Mouse (Mus musculus) spleen, adult 2 months (tissue): ENCODE data around the gene Dkk2. TPM values are rescaled to one million over a fixed set of nuclear protein-coding genes. Genes with fewer than 3 reads are reported as not detected.

ENCODE experiments used
- DNase-seq, 2 experiments: peaks; one replicate each; pipeline versions ENCODE4 v3.0.0 to v3.0.0-alpha.2; 2012 to 2021; ENCODE audit warnings: low spot score in 2 of 2, low read depth in 1 of 2
- H3K27ac ChIP-seq: fragments of 200-500 bp; 2 replicates; pipeline ENCODE4 v1.5.1; 2012; ENCODE audit warnings: low read length, inconsistent platforms; ENCODE audit not compliant: insufficient read depth
- H3K27me3 ChIP-seq: fragments of 200-500 bp; 2 replicates; pipeline ENCODE4 v1.6.1; 2012; ENCODE audit warnings: mild to moderate bottlenecking, moderate library complexity, low read length, inconsistent platforms; ENCODE audit not compliant: control insufficient read depth, insufficient read depth
- H3K36me3 ChIP-seq: fragments of 200-500 bp; 2 replicates; pipeline ENCODE4 v1.6.1; 2012; ENCODE audit warnings: mild to moderate bottlenecking, low read length, inconsistent platforms; ENCODE audit not compliant: control insufficient read depth, insufficient read depth
- H3K4me1 ChIP-seq: fragments of 200-500 bp; 2 replicates; pipeline ENCODE4 v1.6.1; 2011; ENCODE audit warnings: inconsistent platforms; ENCODE audit not compliant: control insufficient read depth, insufficient read depth, insufficient read length
- H3K4me3 ChIP-seq: fragments of 200-500 bp; 2 replicates; pipeline ENCODE4 v1.5.1; 2011; ENCODE audit warnings: mild to moderate bottlenecking, inconsistent platforms; ENCODE audit not compliant: insufficient read depth, insufficient read length; ENCODE audit errors: extremely low read depth
- CTCF ChIP-seq: fragments of 200-500 bp; IDR thresholded peaks from 2 replicates; pipeline ENCODE4 v1.5.1; 2011; ENCODE audit warnings: mild to moderate bottlenecking, inconsistent platforms; ENCODE audit not compliant: insufficient read depth, insufficient read length, insufficient replicate concordance; ENCODE audit errors: extremely low read depth
- POLR2A ChIP-seq: fragments of 200-500 bp; IDR thresholded peaks from 2 replicates; pipeline ENCODE4 v1.6.1; 2011; ENCODE audit warnings: low read depth, low read length, inconsistent platforms
- WGBS: fragments of 180-500 bp; shearing (Covaris S2); methylation state at CpG from one replicate; pipeline ENCODE4 v1.1.7; 2018; 5-methylcytosine and 5-hydroxymethylcytosine counted together
- polyA plus RNA-seq: library from polyadenylated mRNA; depleted of rRNA; stranded (reverse); fragments of >200 nt; gene quantifications from 2 replicates; pipeline ENCODE4 v1.2.3, GENCODE M21; 2012

The Dkk2 gene
- polyA plus RNA-seq, 1 experiment, result 0.16 TPM

DNA sequence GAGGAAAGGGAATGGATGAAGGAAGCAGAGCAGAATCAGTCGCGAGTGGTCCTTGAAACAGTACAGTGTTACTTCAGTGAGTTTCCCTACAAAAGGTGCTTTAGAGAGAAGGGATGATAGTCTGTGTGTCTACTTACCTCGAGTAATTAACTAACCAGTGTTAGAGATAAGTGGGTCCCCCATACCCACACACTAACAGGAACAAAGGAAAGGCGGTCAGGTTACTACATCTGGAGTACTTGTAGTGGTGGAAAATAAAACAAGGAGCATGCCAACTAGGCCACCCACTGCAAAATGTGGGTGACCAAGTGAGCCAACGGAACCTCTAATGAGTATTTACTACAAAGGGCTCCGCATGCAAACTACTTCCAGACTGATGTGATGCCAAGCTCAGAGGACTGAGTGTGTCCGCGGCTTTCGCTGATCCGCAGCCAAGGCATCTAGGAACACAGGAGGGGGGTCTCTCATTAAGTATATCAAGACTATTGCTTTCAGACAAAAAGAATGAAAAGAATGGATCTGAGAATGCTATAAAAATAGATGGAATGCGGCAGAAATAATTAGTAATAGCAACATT, 52.8 kb downstream of the Dkk2 start:
- WGBS, result 87% methylated on average over 11 of the region's 11 CpGs
- no peak for DNase-seq
- no peak for TF ChIP-seq POLR2A
- TF ChIP-seq CTCF, result no peak

DNA sequence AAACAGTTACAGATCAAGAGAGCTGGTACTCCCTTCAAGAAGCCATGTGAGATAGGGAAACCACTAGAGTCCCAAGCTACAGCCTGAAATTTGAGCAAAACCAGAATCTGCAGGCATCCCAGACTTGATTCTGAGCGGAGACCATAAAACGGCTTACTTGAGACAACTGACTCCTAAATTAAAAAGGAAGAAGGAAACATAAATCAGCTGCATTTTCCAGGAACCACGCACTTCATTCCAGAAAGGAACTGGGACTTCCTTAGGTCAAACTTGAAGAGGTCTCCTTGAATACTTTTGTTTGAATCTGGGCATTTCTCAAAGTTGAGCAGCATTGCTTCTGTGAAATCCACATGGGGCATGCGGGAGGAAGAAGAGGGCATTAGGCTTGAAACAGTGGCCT, 55.9 kb downstream of the Dkk2 start:
- DNase-seq, result no peak

More for the DNA sequence above, 52.8 kb downstream of the Dkk2 start:
- Histone ChIP-seq H3K27ac (no peak overlapping the region), H3K4me1 (no peaks in the 10 kb centered on the region), H3K4me3 (no peak overlapping the region), H3K36me3 (no peaks in the 10 kb centered on the region), H3K27me3 (no peaks in the 10 kb centered on the region)

DNA sequence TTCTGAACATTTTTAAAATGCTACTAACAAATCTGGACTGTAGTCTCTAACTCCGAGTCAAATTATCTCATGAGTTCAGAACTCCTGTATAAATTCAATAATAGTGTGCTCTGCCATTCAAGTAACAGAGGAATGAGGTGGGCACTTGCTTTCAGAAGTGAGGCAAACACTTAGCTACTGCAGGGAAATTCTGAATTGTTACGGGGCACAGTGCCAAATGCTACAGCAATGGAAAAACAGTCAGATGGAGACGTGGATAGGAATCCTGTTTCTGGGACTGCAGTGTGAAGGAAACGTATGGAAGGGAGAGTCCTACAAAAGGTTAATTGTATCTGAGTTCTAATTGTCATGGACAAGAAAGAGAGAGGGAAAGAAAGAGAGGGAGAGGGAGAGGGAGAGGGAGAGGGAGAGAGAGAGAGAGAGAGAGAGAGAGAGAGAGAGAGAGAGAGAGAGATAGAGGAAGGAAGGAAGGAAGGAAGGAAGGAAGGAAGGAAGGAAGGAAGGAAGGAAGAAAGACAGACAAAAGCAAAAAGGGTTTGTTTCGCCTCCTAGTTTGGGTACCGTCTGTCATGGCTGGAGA, 64.4 kb downstream of the Dkk2 start:
- 80% methylated on average over 6 of the region's 6 CpGs for WGBS
- H3K4me3 ChIP-seq, result no peak overlapping the region
- H3K4me1 ChIP-seq, result no peaks in the 10 kb centered on the region
- TF ChIP-seq CTCF (no peak), POLR2A (no peak)
- H3K27ac ChIP-seq, result no peak overlapping the region
- no peaks in the 10 kb centered on the region for H3K27me3 ChIP-seq
- no peaks in the 10 kb centered on the region for H3K36me3 ChIP-seq
- no peak for DNase-seq

More for the DNA sequence above, 55.9 kb downstream of the Dkk2 start:
- Histone ChIP-seq H3K27me3 (no peaks in the 10 kb centered on the region), H3K27ac (no peak overlapping the region), H3K4me3 (no peak overlapping the region), H3K36me3 (no peaks in the 10 kb centered on the region), H3K4me1 (no peaks in the 10 kb centered on the region)
- WGBS, result 58% methylated on average over 4 of the region's 4 CpGs
- no peak for TF ChIP-seq CTCF
- TF ChIP-seq POLR2A, result no peak

DNA sequence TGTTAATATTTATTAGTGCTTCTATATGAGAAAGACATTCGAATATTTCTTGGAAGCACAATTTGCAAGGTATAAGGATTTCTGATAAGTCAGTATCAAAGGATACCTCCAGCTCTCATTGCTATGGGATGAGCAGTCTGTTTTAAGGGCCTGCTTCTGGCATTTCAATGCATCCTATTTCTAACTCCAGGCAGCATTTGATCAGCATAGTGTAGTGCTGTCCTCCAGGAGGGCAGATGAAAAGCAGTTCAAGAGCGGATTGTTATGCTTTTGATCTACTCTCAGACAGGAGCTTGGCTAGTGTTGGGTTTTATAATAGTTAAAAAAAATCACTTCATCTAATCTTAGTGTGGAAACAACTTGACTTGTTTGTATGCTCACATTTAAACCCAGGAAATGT, 73.7 kb downstream of the Dkk2 start:
- Histone ChIP-seq H3K27ac (no peak overlapping the region), H3K27me3 (no peaks in the 10 kb centered on the region), H3K4me3 (no peak overlapping the region), H3K36me3 (no peaks in the 10 kb centered on the region), H3K4me1 (no peaks in the 10 kb centered on the region)
- TF ChIP-seq POLR2A, result no peak
- TF ChIP-seq CTCF, result no peak
- WGBS, result 89% methylated on average over 2 of the region's 2 CpGs
- no peak for DNase-seq

DNA sequence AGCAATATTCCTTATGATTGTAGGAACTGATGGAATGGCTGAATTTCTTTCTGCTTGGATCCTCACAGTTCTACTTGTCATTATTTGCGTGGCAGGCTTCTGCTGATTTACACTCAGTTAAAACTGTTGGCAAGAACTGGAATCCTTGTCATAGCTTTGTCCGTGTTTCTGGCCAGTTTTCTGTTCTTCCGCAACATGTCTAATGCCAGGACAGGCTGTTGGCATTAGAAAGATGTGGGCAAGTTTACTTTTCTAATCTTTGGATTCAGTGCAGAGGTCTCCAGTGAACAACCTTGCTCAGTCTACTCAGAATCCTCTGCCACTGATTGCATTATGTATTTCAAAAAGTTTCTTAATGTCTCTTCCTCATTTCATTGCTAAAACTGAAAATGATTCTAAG, 83.8 kb downstream of the Dkk2 start:
- Histone ChIP-seq H3K36me3 (no peaks in the 10 kb centered on the region), H3K27me3 (no peaks in the 10 kb centered on the region), H3K4me3 (no peak overlapping the region), H3K27ac (no peak overlapping the region), H3K4me1 (no peaks in the 10 kb centered on the region)
- DNase-seq, result no peak
- TF ChIP-seq CTCF (no peak), POLR2A (no peak)
- WGBS, result 78% methylated on average over 3 of the region's 3 CpGs

DNA sequence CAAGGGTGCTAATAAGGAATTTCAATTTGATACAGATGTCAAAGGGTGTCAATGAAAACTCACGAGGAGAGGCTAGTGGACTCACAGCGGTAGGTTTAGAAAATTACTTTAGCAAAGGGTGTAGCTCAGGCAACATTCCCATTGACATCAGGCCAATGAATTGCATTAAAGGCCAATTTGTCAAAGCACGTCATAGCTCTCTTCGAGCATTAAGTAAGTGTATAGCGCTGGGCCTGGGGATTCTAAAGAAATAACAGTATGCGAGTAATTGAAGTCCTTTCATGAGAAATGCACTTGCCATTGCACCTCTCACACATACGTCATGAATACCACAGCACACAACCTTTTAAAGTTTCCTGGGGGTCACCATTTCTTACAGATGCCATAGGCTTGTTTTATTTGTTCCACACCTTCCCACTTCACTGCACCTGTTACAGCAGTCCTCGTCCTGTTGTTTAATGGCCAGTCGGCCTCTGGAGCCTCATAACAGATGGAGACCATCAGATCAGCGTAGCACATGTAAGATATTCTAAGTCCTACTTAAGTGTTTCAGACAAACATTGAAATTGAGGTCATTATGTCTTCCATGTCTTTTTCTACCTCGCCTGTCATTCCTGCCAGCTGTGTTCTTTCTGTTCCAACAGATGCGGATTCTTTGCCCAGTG, 101.9 kb downstream of the Dkk2 start:
- H3K27ac ChIP-seq, result no peak overlapping the region
- DNase-seq, result no peak
- no peaks in the 10 kb centered on the region for H3K36me3 ChIP-seq
- H3K4me3 ChIP-seq, result no peak overlapping the region
- no peak for TF ChIP-seq CTCF
- TF ChIP-seq POLR2A, result no peak
- no peaks in the 10 kb centered on the region for H3K27me3 ChIP-seq
- 90% methylated on average over 12 of the region's 12 CpGs for WGBS
- H3K4me1 ChIP-seq, result no peaks in the 10 kb centered on the region

DNA sequence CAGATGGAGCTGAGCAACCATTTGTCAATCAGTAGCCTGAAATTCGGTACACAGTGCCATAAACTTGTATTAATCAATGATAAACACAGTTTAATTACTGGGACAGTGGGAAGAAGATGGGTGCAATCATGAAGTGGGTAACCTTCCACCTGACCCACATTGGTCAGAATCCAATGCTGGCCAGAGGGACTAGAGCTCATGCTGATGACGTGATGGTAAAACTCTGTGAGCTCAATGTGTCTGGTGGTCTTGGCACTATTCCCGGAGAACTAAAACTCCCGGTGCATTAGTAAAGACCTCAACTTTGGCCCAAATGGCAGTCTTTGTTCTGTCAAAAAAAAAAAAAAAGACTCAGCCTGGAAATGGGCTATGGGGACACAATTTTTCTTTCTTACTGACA, 116.9 kb downstream of the Dkk2 start:
- no peak for TF ChIP-seq CTCF
- no peak for TF ChIP-seq POLR2A
- H3K27me3 ChIP-seq, result no peaks in the 10 kb centered on the region
- 85% methylated on average over 4 of the region's 4 CpGs for WGBS
- no peak for DNase-seq
- no peak overlapping the region for H3K27ac ChIP-seq
- no peak overlapping the region for H3K4me3 ChIP-seq
- no peaks in the 10 kb centered on the region for H3K4me1 ChIP-seq
- H3K36me3 ChIP-seq, result no peaks in the 10 kb centered on the region
